Mouse (Mus musculus): ENCODE data around the gene Gm49388. TPM values are rescaled to one million over a fixed set of nuclear protein-coding genes. Genes with fewer than 3 reads are reported as not detected.
A peak's percentile ranks its signal among the peaks of the same experiment; 100 is the strongest.

Gene Gm49388
- total RNA-seq, 1 experiment, result 1.9 TPM

DNA sequence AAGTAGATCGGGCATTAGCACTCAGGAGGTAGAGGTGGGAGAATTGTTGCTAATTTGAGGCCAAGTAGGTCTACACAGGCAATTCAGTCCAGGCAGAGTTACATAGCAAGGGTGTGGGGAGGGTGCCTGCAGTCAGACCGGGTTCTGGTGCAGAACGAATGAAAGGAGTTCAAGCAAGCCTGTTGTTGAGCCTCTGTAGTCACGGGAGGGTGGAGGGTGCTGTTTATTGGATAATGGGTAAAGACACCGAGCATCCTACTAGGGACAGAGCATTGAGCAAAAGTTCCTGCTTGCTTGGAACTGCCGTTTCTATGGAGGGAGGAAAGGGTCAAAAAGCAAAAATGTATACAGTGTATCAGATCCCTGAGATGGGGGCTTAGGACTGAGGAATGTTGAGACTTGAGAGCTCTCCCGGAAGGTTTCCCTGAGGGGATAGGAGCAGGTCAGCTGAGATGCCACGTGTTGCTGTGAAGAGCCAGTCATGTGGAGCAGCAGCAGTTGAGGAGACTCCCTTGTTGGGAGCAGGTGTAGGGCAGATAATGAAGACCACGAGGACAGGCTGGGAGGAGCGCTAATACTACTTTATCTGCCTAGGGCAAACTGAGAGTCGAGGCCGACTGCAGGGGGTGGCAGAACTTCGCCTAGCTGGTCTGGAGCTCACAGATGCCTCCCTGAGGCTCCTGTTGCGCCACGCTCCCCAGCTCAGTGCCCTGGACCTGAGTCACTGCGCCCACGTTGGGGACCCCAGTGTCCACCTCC is 18.4 kb upstream of the Gm49388 start:
- Histone ChIP-seq H3K27ac (ENCODE audit: insufficient read depth, low read depth, low read length, poor library complexity, severe bottlenecking) (peak overlapping the region; percentile 59; the same call in 1 of the 2 replicates), H3K4me3 (ENCODE audit: insufficient read depth in 1 of 2, low read depth in 1 of 2, low read length in 2 of 2, poor library complexity in 1 of 2, severe bottlenecking in 1 of 2) (peak overlapping the region in 1 of 2 experiments; percentile 42; a peak in 2 of 4 replicates), H3K4me1 (ENCODE audit: control insufficient read depth in 2 of 2, insufficient read depth in 2 of 2, low read length in 2 of 2, poor library complexity in 1 of 2) (peaks cover 0 to 17% of the 10 kb centered on the region in 2 experiments; a peak in 2 of 4 replicates), H3K9ac (ENCODE audit: insufficient read depth, low read depth, low read length, poor library complexity, severe bottlenecking) (peak overlapping the region; percentile 57), H3K9me3 (ENCODE audit: control insufficient read depth, insufficient read depth, low read depth, low read length) (no peaks in the 10 kb centered on the region), H3K36me3 (ENCODE audit: control insufficient read depth, insufficient read depth, low read length, poor library complexity, severe bottlenecking) (peaks cover 30% of the 10 kb centered on the region)
- DNase-seq (ENCODE audit: low read depth, low spot score), result no peak
- TF ChIP-seq HCFC1 (IDR thresholded peaks at IDR 0.05; ENCODE audit: borderline replicate concordance, insufficient read depth, low read length) (no peak), MAFK (IDR thresholded peaks at IDR 0.05; ENCODE audit: insufficient read depth, low read depth, low read length) (no peak), ZNF384 (IDR thresholded peaks at IDR 0.05; ENCODE audit: low read depth, low read length) (no peak)
- in situ Hi-C loops (cut with MboI; ENCODE audit: low sequenced_read_pairs in 2 of 2, unreplicated experiment in 2 of 2), result no loop called here

DNA sequence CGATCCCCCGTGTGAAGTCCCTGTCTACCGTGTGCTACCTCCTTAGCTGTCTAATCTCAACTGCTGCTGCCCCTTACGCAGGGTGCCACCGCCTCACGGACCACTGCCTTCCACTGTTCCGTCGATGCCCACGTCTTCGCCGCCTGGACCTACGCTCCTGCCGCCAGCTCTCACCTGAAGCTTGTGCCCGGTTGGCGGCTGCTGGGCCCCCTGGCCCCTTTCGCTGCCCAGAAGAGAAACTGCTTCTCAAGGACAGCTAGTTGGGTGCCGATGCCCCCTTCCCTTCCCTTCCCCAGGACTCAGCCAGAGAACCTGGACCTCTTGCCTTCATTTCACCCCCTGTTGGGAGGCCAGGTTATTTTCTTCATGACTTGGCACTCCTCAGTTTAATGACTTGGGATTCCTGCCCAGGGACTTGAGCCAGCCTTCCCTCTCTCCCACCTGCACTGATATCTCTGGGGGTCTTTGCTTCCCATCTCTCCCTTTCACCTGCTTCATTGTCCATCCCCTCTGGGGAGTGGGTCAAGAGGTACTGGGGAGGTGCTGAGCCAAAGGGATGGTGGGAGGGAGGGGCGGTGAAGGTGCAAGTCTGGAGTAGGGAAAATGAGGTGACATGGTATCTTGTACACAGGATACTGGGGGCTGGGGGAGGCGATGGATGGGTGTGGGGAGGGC is 17.6 kb upstream of the Gm49388 start:
- Histone ChIP-seq H3K9me3 (ENCODE audit: control insufficient read depth, insufficient read depth, low read depth, low read length) (no peaks in the 10 kb centered on the region), H3K9ac (ENCODE audit: insufficient read depth, low read depth, low read length, poor library complexity, severe bottlenecking) (peak overlapping the region; percentile 57), H3K27ac (ENCODE audit: insufficient read depth, low read depth, low read length, poor library complexity, severe bottlenecking) (peak overlapping the region; percentile 59), H3K4me3 (ENCODE audit: insufficient read depth in 1 of 2, low read depth in 1 of 2, low read length in 2 of 2, poor library complexity in 1 of 2, severe bottlenecking in 1 of 2) (peak overlapping the region; percentile 10 to 42; a peak in 2 of 4 replicates), H3K4me1 (ENCODE audit: control insufficient read depth in 2 of 2, insufficient read depth in 2 of 2, low read length in 2 of 2, poor library complexity in 1 of 2) (peaks cover 0 to 17% of the 10 kb centered on the region in 2 experiments; a peak in 2 of 4 replicates), H3K36me3 (ENCODE audit: control insufficient read depth, insufficient read depth, low read length, poor library complexity, severe bottlenecking) (peaks cover 26% of the 10 kb centered on the region)
- no peak for DNase-seq (ENCODE audit: low read depth, low spot score)
- TF ChIP-seq ZNF384 (IDR thresholded peaks at IDR 0.05; ENCODE audit: low read depth, low read length) (no peak), HCFC1 (IDR thresholded peaks at IDR 0.05; ENCODE audit: borderline replicate concordance, insufficient read depth, low read length) (no peak), CHD2 (IDR thresholded peaks at IDR 0.05; ENCODE audit: low read depth, low read length) (no peak), ZC3H11A (IDR thresholded peaks at IDR 0.05; ENCODE audit: borderline replicate concordance, low read depth, low read length) (no peak), MAFK (IDR thresholded peaks at IDR 0.05; ENCODE audit: insufficient read depth, low read depth, low read length) (no peak)
- in situ Hi-C loops (cut with MboI; ENCODE audit: low sequenced_read_pairs in 2 of 2, unreplicated experiment in 2 of 2), result no loop called here

DNA sequence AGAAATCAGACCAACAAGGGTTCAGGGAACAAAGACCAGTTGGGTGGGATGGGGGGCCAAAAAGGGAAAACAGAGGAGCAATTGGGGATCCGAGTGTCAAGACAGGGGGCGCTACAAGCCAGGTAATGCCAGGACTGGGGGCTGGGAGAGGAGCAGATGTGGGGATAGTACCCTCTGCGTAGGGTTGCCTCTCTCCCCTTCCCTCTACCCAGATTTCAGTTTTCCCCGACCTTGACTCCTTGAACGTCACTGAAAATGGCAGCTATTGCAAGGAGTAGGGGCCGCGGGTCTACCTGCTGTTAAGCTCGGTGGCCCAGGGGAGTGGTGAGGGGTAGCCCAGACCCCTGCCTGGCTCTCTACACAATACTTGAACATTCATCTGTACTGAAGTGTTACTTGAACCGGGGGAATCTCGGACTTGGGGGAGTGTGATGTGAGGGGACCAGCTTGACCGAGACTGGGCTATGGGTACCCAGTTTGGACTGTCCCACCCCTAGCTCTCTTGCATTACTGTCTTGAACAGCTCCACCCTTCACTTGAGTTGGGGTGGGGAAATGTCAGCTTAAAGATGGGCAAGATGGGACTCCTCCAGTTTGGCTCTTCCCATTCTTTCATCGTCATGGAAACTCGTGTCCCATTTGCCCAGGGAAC is 16.9 kb upstream of the Gm49388 start:
- no peak for TF ChIP-seq HCFC1 (IDR thresholded peaks at IDR 0.05; ENCODE audit: borderline replicate concordance, insufficient read depth, low read length)
- no peak for TF ChIP-seq CHD2 (IDR thresholded peaks at IDR 0.05; ENCODE audit: low read depth, low read length)
- no peak for TF ChIP-seq ZNF384 (IDR thresholded peaks at IDR 0.05; ENCODE audit: low read depth, low read length)
- TF ChIP-seq ZC3H11A (IDR thresholded peaks at IDR 0.05; ENCODE audit: borderline replicate concordance, low read depth, low read length), result no peak
- TF ChIP-seq MAFK (IDR thresholded peaks at IDR 0.05; ENCODE audit: insufficient read depth, low read depth, low read length), result no peak
- Histone ChIP-seq H3K4me3 (ENCODE audit: insufficient read depth in 1 of 2, low read depth in 1 of 2, low read length in 2 of 2, poor library complexity in 1 of 2, severe bottlenecking in 1 of 2) (peak overlapping the region in 1 of 2 experiments; percentile 42; a peak in 2 of 4 replicates), H3K9me3 (ENCODE audit: control insufficient read depth, insufficient read depth, low read depth, low read length) (no peaks in the 10 kb centered on the region), H3K9ac (ENCODE audit: insufficient read depth, low read depth, low read length, poor library complexity, severe bottlenecking) (no peak overlapping the region), H3K4me1 (ENCODE audit: control insufficient read depth in 2 of 2, insufficient read depth in 2 of 2, low read length in 2 of 2, poor library complexity in 1 of 2) (peaks cover 0 to 17% of the 10 kb centered on the region in 2 experiments; a peak in 2 of 4 replicates), H3K27ac (ENCODE audit: insufficient read depth, low read depth, low read length, poor library complexity, severe bottlenecking) (peak overlapping the region; percentile 51), H3K36me3 (ENCODE audit: control insufficient read depth, insufficient read depth, low read length, poor library complexity, severe bottlenecking) (peaks cover 24% of the 10 kb centered on the region)
- no peak for DNase-seq (ENCODE audit: low read depth, low spot score)
- in situ Hi-C loops (cut with MboI; ENCODE audit: low sequenced_read_pairs in 2 of 2, unreplicated experiment in 2 of 2), result no loop called here

DNA sequence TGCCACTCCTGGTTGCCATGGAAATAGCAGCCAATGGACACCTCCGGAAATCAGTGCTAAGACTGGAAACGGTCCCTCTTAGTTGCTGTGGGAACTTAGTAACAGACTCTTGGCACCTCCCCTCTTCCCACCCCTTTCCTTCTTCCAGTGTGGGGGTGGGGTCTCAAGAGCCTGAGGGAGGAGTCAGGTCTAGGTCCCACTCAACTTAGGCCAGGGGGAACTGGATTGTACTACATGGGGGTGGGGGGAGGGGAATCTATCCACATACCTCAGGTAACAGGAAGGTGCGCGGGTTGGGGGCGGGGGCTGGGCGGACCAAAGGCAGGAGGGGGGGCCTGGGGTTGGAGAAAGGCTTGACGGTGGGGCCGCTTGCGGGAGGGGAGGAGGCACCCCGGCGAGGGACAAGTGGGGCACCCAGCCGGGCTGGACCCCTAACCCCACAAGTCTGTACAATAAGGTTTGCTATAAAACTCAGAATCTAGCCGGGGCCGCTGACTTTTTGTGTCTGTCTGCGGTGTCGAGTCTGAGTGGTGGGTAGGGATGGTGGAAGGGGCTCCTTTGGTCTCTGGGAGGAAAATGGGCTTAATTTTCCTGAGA is 16.3 kb upstream of the Gm49388 start:
- Histone ChIP-seq H3K9me3 (ENCODE audit: control insufficient read depth, insufficient read depth, low read depth, low read length) (no peaks in the 10 kb centered on the region), H3K4me1 (ENCODE audit: control insufficient read depth in 2 of 2, insufficient read depth in 2 of 2, low read length in 2 of 2, poor library complexity in 1 of 2) (peaks cover 0 to 17% of the 10 kb centered on the region in 2 experiments; a peak in 2 of 4 replicates), H3K36me3 (ENCODE audit: control insufficient read depth, insufficient read depth, low read length, poor library complexity, severe bottlenecking) (peaks cover 26% of the 10 kb centered on the region), H3K27ac (ENCODE audit: insufficient read depth, low read depth, low read length, poor library complexity, severe bottlenecking) (peak overlapping the region; percentile 91), H3K9ac (ENCODE audit: insufficient read depth, low read depth, low read length, poor library complexity, severe bottlenecking) (peak overlapping the region; percentile 95), H3K4me3 (ENCODE audit: insufficient read depth in 1 of 2, low read depth in 1 of 2, low read length in 2 of 2, poor library complexity in 1 of 2, severe bottlenecking in 1 of 2) (peak overlapping the region; percentile 81 to 96)
- in situ Hi-C loops (cut with MboI; ENCODE audit: low sequenced_read_pairs in 2 of 2, unreplicated experiment in 2 of 2), result no loop called here
- peak; percentile 99 for DNase-seq (ENCODE audit: low read depth, low spot score)
- peak; percentile 48; the same call in 1 of the 2 replicates for TF ChIP-seq HCFC1 (IDR thresholded peaks at IDR 0.05; ENCODE audit: borderline replicate concordance, insufficient read depth, low read length)
- no peak for TF ChIP-seq ZC3H11A (IDR thresholded peaks at IDR 0.05; ENCODE audit: borderline replicate concordance, low read depth, low read length)
- TF ChIP-seq ZNF384 (IDR thresholded peaks at IDR 0.05; ENCODE audit: low read depth, low read length), result no peak
- TF ChIP-seq MAFK (IDR thresholded peaks at IDR 0.05; ENCODE audit: insufficient read depth, low read depth, low read length), result no peak
- TF ChIP-seq CHD2 (IDR thresholded peaks at IDR 0.05; ENCODE audit: low read depth, low read length), result peak; percentile 85
